Mouse (Mus musculus) natural killer cell, adult 2 months (primary cell): ENCODE data around the gene Yaf2.
"Not testable (repeated sequence)": the region's sequence is repeated elsewhere in the genome, so short reads cannot be mapped to it uniquely, and the experiment has no call there.

Experiments
- DNase-seq, 2 experiments: peaks; one replicate each; pipeline ENCODE4 v3.0.0; 2022; ENCODE audit warnings: low spot score in 2 of 2

The Yaf2 gene

DNA sequence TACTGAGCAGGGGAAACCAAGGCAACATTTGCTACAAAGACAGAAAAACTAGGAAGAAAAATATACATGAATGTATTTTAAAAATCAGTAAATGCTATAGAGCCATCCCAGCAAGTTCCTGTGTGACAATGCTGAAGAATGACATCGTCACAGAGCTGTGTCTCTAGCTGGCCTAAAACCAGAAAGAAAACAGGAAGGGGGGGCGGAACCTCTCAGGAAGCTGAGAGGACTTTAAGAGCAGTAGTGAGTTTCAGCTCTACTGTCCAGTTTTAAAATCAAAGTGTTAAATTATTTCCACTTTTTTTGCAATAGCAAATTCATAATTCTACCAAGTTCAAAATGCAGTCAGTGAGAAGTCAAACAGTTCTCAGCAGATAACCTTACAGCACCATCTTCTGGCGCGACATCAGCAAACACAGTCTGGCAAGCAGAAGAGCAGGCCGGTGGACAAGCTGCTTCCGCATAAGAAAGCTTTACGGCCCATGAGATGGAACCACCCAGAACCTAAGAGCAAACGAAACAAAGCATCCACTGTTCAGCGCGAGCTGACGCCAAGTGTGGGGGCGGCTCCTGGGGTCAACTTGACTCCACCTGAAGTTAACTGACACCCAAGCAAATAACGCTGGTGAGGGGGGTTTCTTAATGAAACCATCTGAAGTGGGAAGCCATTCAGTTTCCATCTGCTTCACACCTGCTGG lies 85.0 kb downstream of the Yaf2 start:
- DNase-seq = peak in 1 of 2 experiments; percentile 21

DNA sequence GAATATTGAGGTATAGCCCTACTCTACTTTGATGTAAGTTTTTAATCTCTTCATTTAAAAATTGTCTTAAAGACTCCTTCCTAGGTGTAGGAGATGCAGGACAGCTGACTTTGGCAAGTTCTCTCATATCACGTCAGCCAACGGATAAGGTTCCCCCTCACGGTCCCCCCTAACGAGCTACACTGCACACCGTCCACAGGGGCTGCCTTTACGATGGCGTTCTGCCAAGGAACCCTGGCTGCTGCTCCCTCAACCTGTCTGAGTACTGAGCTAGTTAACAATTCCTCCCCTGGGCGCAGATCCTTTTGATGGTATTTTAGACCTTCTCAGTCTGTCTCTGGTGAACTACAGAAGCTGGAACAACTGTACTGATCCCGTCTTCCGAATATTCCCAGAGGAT lies 93.5 kb downstream of the Yaf2 start:
- DNase-seq = no peak

DNA sequence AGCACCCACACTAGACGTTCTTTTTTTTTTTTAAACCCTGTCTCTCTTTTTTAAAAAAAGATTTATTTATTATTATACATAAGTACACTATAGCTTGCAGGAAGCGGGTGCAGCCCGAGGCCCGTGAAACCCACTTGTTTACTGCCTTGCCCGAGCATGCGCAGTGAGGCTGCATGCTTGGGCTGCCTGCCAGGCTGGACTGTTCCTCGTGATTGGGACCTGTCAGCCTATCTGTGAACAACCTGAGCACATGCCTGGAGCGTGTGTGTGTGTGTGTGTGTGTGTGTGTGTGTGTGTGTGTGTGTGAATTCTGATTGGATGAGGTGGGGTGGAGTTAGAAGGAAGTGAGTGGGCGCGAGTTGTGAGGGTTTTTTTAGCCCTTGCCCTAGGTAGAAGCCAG lies 100.3 kb downstream of the Yaf2 start:
- not testable (repeated sequence) for DNase-seq
